Mouse (Mus musculus) gastrocnemius, adult 18-20 months (tissue): ENCODE data around the gene Xrcc4. TPM values are rescaled to one million over a fixed set of nuclear protein-coding genes. Genes with fewer than 3 reads are reported as not detected.
A peak's percentile ranks its signal among the peaks of the same experiment; 100 is the strongest.

Source experiments
- DNase-seq: peaks from one replicate; pipeline ENCODE4 v3.0.0; 2021; ENCODE audit warnings: low spot score
- total RNA-seq, 2 experiments: library from RNA; stranded (reverse); gene quantifications; 2 replicates each; pipeline ENCODE4 v1.2.3; 2021

Gene Xrcc4
- total RNA-seq, 2 experiments from 2014 or later, result 7.8 to 9.5 TPM

GRCm38 (mm10) chr13:89968671-89969070 lies 120.7 kb downstream of the Xrcc4 start:
- no peak for DNase-seq

GRCm38 (mm10) chr13:89944354-89944753 lies 145.1 kb downstream of the Xrcc4 start:
- no peak for DNase-seq

- peak; percentile 29 for DNase-seq
Observed at GRCm38 (mm10) chr13:89929477-89929876, 159.9 kb downstream of the Xrcc4 start.

- DNase-seq, result no peak
Observed at GRCm38 (mm10) chr13:89918814-89919481, 170.5 kb downstream of the Xrcc4 start.

- no peak for DNase-seq
Observed at GRCm38 (mm10) chr13:89914332-89914731, 175.1 kb downstream of the Xrcc4 start.

- peak; percentile 46 for DNase-seq
Observed at GRCm38 (mm10) chr13:89913891-89914290, 175.5 kb downstream of the Xrcc4 start.

GRCm38 (mm10) chr13:89906120-89906519 lies 183.3 kb downstream of the Xrcc4 start:
- no peak for DNase-seq

GRCm38 (mm10) chr13:89899066-89899465 lies 190.3 kb downstream of the Xrcc4 start:
- DNase-seq, result no peak

- DNase-seq, result no peak
Observed at GRCm38 (mm10) chr13:89892140-89892539, 197.3 kb downstream of the Xrcc4 start.

GRCm38 (mm10) chr13:89890159-89890558 lies 199.2 kb downstream of the Xrcc4 start:
- DNase-seq, result no peak

- peak; percentile 17 for DNase-seq
Observed at GRCm38 (mm10) chr13:89889074-89889473, 200.3 kb downstream of the Xrcc4 start.

GRCm38 (mm10) chr13:89883523-89883922 lies 205.9 kb downstream of the Xrcc4 start:
- DNase-seq, result no peak

GRCm38 (mm10) chr13:89881281-89881680 lies 208.1 kb downstream of the Xrcc4 start:
- no peak for DNase-seq

- DNase-seq, result no peak
Observed at GRCm38 (mm10) chr13:89878832-89879468, 210.5 kb downstream of the Xrcc4 start.

GRCm38 (mm10) chr13:89875499-89875898 lies 213.9 kb downstream of the Xrcc4 start:
- no peak for DNase-seq

- DNase-seq, result no peak
Observed at GRCm38 (mm10) chr13:89872725-89873124, 216.7 kb downstream of the Xrcc4 start.

- DNase-seq, result no peak
Observed at GRCm38 (mm10) chr13:89854139-89854538, 235.3 kb downstream of the Xrcc4 start.

GRCm38 (mm10) chr13:89850746-89851145 lies 238.7 kb downstream of the Xrcc4 start:
- DNase-seq, result no peak

- no peak for DNase-seq
Observed at GRCm38 (mm10) chr13:89849955-89850354, 239.5 kb downstream of the Xrcc4 start.

- no peak for DNase-seq
Observed at GRCm38 (mm10) chr13:89838635-89839034, 250.8 kb downstream of the Xrcc4 start.

GRCm38 (mm10) chr13:89834485-89834884 lies 254.9 kb downstream of the Xrcc4 start:
- no peak for DNase-seq

GRCm38 (mm10) chr13:89833053-89833670 lies 256.2 kb downstream of the Xrcc4 start:
- no peak for DNase-seq
